Mouse (Mus musculus): ENCODE results near the gene Htr2a. TPM values are rescaled to one million over a fixed set of nuclear protein-coding genes. Genes with fewer than 3 reads are reported as not detected.
A peak's percentile ranks its signal among the peaks of the same experiment; 100 is the strongest.

Htr2a gene
- total RNA-seq, 2 experiments from 2014 or later = 0.75 to 0.78 TPM

- intact Hi-C loops (cut with DNase I) = no loop called here
- no peak for DNase-seq (ENCODE audit: low spot score)
These were observed 43.8 kb downstream of the Htr2a start for GRCm38 (mm10) chr14:74684298-74684978.

GRCm38 (mm10) chr14:74691963-74692362, 51.3 kb downstream of the Htr2a start:
- intact Hi-C loops (cut with DNase I) = no loop called here
- no peak for DNase-seq (ENCODE audit: low spot score)

GRCm38 (mm10) chr14:74696766-74697165, 56.1 kb downstream of the Htr2a start:
- no peak for DNase-seq (ENCODE audit: low spot score)
- intact Hi-C loops (cut with DNase I) = no loop called here

- DNase-seq (ENCODE audit: low spot score) = no peak
- intact Hi-C loops (cut with DNase I) = no loop called here
These were observed 56.8 kb downstream of the Htr2a start for GRCm38 (mm10) chr14:74697432-74697831.

DNA sequence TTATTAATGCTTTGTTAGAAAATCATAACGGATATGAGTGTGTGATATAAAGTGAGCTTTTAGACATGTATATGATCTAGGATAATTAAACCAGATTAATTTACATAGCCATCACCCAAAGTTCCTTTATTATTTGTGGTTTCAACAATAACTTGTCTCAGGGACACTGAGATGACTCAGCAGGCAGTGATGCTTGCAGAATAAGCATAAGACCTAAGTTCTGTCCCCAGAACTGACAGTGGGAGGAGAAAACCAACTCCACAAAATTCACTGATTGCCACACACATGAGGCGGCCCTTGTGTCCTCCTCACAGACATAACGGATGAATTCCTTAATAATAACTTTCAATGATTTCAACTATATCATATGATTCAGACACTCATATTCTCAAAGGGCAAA, 58.6 kb downstream of the Htr2a start:
- intact Hi-C loops (cut with DNase I) = no loop called here
- no peak for DNase-seq (ENCODE audit: low spot score)

DNA sequence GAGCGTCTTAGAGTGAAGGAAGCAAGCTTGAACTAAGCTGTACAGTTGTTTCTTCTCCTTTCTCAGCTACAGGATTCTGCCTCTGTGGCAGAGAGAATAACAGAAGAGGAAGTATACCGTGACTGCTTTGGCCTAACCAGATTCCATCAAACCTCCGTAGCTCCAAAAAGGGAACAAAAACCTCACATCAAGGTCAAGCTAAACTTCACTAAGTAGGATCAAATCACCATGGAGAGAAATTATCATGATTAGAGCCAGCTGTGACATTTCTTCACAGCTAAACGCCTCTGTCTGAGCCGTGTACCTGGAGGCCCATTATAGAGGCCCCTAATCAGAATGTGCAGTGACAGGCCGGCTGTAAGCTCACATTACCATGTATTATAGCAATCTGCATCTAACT, 63.3 kb downstream of the Htr2a start:
- intact Hi-C loops (cut with DNase I) = no loop called here
- no peak for DNase-seq (ENCODE audit: low spot score)

DNA sequence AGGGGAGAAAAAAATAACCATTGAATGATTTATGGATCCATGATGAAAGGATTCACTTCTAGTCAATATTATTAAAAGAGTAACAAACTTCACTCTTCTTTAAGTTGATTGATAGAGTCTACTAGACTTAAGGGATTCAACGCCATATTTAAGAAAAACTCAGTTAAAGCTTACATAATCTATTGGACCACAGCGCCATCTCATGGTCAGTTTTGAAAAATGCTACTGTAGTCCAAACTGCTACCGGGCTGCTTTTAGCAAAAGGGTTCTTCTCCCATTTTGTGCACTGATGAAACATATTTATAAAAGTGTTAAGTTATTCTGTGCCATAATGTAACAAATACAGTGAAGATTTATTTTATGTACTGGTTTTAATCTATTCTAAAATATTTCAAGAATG, 68.4 kb downstream of the Htr2a start:
- intact Hi-C loops (cut with DNase I) = loop anchor here (2.0 to 5.0 kb wide), 2 partner anchors 62 to 932 kb away; no protein-coding TSS in a partner anchor

GRCm38 (mm10) chr14:74723541-74723940, 82.9 kb downstream of the Htr2a start:
- no peak for DNase-seq (ENCODE audit: low spot score)
- intact Hi-C loops (cut with DNase I) = loop anchor here (2.0 kb wide), 1 partner anchor 19 kb away; no protein-coding TSS in a partner anchor

More for the DNA sequence above, 68.4 kb downstream of the Htr2a start:
- DNase-seq (ENCODE audit: low spot score) = no peak

DNA sequence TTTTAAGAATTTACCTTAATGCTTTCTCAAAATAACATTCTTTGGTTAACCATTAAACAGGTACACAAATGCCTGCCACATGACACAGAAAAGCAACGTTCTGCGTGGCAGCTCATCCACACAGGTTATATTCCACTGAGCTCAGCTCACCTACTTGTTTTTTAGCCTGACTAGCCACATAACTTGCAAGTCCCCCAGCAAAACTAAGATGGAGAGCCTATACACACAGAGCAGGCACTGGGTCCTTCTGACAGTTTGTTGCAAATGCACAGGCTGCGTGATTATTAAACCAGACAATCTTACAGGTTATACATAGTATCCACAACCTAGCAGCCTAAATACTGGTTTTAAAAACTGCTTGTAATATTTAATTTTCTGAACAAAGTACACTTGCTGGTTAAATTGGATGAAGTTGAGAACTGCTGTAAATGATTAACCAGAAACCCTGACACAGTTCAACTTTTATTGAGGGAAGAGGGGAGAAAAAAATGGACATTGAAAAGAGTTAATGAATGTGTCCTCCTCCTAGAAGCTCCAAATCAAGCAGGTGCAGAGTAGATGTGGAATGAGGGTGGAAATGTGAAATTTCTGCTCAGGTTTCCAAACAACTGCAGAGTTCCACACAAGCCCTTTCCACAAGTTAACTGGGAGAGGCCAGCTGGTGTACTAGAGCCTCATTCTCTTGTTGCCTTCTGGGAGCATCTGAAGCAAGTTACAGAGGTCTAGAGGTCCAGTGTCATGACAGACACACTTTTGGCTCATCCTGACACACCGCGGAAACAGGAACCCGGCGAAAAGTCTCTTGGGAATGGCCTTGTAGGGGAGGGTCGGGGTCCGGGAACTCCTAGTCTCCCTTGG, 90.8 kb downstream of the Htr2a start:
- intact Hi-C loops (cut with DNase I) = no loop called here
- no peak for DNase-seq (ENCODE audit: low spot score)

- intact Hi-C loops (cut with DNase I) = no loop called here
- DNase-seq (ENCODE audit: low spot score) = peak; percentile 89
These were observed 91.6 kb downstream of the Htr2a start, which contains the start of gene Esd for GRCm38 (mm10) chr14:74732079-74732783. Esd (plus strand) TSS chr14:74732297.

DNA sequence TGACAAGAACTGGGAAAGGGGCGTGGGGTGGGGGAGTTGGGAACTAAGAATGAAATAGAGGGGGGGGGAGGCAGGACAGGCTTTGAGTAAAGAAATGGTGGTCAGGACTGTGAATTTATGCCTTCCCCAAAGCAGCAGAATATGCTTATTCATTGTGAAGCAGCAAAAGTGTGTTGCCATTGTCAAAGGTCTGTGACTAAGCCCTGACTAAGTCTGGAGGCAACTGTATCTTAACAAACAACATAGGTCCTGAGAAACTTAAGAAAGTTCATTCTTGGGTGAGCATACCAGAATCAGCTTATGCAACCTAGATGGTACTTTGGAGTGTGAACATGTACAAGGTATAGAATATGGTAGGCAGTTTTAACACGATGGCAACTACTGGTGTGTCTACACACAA, 92.8 kb downstream of the Htr2a start:
- intact Hi-C loops (cut with DNase I) = no loop called here

DNA sequence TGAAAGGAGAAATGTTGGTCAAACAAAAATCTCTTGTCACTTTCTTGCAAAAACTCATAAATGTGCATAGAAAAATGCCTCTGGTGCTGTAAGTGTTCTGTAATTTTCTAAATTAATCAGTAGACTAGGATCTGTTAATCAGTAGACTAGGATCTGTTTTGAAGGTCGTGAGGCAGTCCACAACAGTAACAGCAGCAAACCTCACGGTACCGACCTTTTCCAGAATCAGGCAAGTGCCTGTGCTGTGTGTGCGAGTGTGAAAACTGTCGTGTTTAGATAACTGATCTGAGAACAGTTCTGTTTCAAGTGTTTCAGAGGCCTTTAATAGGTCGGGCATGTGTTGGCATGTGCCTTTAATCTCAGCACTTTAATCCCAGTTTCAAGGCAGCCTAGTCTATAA, 94.8 kb downstream of the Htr2a start:
- DNase-seq (ENCODE audit: low spot score) = no peak
- intact Hi-C loops (cut with DNase I) = no loop called here

More for the DNA sequence above, 92.8 kb downstream of the Htr2a start:
- DNase-seq (ENCODE audit: low spot score) = no peak

DNA sequence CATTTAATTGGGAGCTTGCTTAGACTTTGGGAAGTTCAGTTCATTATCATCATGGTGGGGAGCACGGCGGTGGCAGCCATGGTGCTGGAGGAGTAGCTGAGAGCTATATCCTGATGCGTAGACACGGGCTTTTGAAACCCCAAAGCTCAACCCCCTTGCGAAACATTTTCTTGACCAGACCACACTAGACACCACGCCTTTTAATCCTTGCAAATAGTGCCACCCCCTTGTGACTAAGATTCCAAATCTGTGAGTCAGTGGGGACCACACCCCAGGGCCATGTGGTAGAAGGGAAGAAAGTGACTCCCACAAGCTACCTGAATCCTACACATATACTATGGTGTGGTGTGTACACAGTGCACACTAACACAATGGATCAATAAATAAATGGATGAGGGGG, 96.2 kb downstream of the Htr2a start:
- intact Hi-C loops (cut with DNase I) = no loop called here
- no peak for DNase-seq (ENCODE audit: low spot score)

Other genes starting within 250 kb of the Htr2a start
- 100 to 1,000 TPM; 122 to 131 TPM for gene Esd, start 91.5 kb downstream of the Htr2a start, total RNA-seq (2021)

Data from heart, postnatal 25 days (tissue).